Mouse (Mus musculus) neutrophil, adult 5-6 weeks (primary cell): ENCODE data around the gene Wdfy2. TPM values are rescaled to one million over a fixed set of nuclear protein-coding genes. Genes with fewer than 3 reads are reported as not detected.

Source experiments
- ATAC-seq: fragments of 151-379, 151-347 bp; 2 replicates; pipeline ENCODE4 v1.8.0; 2017; ENCODE audit warnings: mild to moderate bottlenecking, moderate TSS enrichment; ENCODE audit not compliant: insufficient number of reproducible peaks, poor library complexity, low FRiP score, severe bottlenecking; ENCODE audit errors: extremely low read depth
- total RNA-seq: library from RNA; stranded (forward); fragments of 200-1000 nt; gene quantifications from 2 replicates; pipeline ENCODE4 v1.2.3, GENCODE M21; 2017

Gene Wdfy2
- total RNA-seq, 1 experiment from 2014 or later = 48.5 TPM

DNA sequence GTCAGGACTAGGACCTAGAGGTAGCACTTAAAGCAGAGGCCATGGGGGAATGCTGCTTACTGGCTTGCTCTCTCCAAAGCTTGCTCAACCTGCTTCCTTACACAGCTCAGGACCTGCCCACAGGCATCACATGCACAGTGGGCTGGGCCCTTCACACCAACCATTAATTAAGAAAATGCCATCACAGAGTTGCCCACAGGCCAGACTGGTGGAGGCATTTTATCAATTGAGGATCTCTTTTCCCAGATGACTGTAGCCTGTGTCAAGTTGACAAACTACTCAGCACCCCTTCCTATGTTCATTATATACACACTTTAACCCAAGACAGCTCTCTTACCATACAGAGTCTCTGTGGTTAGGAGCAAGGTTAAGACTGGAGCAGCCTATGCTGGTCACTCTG is 4.2 kb downstream of the Wdfy2 start:
- no peak for ATAC-seq

DNA sequence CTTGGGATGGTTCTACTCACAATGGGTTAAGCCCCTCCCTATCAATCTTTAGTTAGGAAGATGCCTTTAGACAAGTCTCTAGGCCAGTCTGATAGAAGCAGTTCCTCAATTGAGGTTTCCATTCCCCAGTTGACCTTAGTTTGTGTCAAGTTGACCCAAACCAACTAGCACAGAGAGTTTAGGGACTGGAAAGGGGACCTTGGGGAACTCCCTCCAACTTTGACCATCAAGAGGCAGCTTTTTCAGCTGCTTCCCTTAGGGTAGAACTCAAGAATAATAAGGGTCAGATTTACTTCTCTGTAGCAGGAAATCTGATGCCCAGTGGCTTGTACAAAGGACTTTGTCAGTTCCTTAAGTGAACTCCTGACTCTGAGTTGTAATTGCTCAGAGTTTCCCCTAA is 5.0 kb downstream of the Wdfy2 start:
- no peak for ATAC-seq

DNA sequence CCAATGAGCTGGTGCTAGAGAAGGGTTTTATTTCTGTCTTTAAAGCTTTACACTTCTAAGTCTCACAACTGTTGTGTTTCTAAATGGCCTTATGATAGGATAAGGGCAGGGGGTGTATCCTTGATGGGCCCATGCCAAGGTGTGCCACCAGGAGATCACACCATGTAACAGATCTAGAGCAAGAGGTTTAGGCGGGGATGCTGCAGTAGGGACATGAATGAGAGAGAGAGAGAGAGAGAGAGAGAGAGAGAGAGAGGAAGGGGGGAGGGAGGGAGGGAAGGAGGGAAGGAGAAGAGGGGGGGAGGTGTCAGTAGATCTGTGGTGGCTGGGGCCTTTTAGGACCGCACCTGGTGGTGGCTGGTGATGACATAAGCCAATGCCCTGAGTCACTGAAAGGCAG is 5.5 kb downstream of the Wdfy2 start:
- ATAC-seq = no peak

DNA sequence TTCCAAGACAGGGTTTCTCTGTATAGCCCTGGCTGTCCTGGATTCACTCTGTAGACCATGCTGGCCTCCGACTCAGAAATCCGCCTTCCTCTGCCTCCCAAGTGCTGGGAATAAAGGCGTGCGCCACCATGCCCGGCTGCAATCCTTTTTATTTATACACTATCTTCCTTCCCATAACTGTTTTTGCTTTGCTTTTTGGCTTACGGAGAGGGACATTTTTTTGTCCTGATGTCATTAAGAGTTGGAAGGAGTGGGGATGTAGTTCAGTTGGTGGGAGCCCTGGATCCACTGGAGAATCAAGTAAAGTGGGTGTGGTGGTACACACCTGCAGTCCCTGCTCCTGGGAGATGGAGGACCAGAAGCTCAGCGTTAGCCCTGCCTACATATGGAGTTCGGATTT is 6.7 kb downstream of the Wdfy2 start:
- ATAC-seq = no peak

DNA sequence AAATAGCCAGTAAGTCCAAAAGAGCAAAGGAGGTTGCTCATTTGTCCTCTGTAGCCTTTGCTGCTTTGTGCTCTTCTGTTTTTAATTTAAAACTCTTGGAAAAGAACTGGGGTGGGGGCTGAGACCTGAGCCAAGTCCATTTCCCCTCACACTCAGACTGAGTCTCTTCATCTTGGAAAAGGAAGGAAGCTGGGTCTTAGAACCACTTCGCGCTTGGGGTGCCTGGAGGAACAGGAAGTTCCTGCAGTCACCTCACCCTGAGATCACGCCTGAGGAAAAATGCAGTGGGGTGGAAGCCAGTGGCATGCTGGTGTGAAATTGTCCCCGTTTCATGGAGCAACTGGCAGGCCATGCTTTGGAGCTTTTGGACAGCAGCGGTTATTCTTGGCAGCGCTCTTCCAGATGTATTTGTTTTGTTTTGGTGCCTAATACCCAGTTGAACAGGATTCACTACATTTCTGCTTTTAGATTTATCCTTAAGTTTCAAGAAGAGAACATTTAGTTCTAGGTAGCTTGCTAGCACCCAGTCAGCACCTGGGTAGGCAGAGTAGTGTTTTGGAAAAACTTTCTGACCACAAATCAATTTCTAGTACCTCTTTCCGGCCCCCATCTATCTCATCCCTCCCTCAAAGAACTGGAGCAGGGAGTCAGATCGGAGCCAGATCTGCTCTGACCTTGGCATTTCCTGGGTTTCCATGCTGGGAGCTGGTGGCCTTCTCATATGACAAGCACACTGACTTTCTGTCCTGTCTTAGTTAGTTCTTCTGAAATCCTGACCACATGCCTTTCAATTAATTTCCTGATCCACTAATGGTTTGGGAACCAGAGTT is 7.7 kb downstream of the Wdfy2 start:
- no peak for ATAC-seq

DNA sequence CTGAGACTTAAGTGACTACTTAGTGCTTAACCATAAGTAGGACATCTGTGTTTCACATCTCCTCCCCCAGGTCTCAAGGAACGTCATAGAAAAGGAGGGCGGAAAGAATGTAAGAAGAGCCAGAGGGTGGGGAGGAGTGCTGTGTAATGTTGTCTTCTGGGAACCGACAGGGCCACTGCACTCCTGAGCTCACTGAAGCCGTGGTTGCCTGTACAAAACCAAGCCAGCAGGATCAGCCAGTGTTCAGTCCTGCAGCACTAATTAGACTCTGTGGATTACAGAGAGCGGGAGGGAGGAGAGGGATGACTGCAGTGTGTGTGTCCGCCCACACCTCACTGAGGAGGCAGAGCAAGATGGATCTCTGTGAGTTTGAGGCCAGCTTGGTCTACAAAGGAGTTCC is 13.5 kb downstream of the Wdfy2 start:
- ATAC-seq = no peak

DNA sequence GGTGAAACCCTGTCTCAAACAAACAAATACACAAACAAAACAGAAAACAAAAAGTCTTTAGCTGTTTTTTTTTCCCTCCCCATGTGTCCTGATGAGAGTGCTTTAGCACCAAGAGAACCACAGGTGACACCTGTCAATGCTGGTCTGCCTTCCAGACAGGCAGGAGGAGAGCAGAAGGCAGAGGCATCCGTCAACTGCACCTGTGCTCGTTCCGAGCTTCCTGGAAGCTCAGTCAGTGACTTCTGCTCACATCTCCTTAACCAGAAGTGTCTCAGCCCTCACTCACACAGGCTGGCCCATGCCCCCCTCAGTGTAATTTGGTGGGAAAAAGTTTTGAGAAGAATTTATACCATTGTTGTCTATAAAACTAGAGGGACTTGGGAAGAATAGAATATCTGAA is 15.4 kb downstream of the Wdfy2 start:
- ATAC-seq = no peak

DNA sequence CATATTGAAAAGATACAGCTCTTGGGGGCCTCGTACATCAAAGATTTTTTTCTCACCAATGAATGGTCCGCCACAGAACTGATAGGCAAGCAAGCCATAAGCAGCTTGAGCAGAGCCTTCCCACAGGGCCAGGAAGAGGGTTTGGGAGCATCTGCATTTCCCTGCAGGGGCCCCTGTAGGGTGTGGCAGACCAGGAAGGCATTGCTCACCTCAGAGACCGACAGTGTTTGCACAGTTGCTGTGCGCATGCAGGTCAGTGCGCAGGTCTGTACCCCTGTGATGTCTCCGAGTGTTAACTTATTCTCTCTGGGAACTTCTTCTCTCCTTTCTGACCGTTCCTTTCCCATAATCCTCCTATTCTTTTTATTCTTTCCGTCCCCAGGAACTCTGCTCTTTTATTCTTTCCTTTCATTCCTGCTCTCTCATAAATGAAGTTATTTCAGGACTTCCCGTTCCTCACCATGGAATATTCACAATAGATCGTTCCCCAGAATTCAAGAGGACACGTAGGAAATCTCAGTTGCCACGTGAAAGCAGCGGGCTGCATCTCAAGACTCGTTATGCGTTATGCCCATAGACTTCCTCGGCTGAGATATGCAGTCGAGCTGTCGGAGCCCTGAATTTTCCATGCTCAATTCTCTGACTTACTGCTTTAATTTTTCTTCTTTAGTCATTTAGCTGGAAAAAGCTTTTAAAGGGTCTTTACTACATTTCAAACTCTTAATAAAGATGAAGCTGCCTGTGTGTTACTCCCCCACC is 17.8 kb downstream of the Wdfy2 start:
- no peak for ATAC-seq

DNA sequence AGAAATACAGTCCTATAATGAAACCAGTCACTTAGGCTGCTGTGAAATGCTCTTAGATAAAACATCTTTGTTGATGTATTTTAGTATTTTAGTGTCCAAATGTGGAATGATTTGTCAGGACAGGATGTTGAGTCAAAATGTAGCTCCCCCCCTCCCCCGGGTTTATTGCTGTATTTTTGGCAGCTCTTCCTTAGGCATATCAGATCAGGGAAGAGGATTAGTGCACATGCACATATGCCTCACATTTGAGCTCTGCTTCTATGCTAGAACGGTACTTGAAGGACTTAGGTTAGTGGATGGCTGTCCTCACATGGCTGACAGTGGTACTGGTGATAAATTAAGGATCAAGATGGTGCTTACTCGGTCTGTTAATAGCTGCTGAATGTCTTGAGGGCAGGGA is 18.4 kb downstream of the Wdfy2 start:
- ATAC-seq = no peak

DNA sequence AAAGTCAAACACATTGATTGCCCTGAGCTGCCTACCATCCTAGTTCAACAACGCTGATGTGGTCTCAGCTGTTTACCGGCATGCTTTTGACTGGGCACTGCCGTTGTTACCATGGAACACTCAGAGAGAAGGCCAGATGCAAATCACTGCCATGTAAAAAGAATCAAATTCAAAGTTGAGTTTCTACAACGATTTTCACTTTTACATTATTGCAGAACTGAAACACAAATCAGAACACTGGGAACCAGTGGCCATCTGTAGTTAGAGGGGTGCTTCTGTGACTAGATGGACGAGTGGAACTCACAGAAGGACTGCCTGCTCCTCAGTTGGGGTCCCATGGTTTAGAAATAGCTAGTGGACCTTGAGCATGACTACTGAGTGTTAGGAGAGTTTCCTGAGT is 19.0 kb downstream of the Wdfy2 start:
- no peak for ATAC-seq

DNA sequence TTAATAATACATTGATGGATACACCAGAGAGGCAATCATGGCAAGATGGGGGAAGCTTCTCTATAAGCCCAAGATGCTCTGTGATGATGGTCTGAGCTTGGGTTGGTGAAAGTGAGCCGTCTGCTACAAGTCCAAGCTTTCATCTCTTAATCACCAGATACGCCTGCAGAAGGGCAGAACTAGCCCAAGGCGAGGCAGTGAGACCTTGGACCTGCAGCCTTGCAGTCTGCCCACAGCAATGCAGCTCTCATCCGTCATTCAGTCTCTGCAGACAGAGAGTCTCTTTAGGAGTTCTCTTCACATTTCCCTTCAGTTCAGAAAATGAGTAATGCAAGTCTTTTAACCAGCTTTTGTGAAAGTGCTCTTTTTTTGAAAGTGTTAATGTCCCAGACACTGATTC is 20.4 kb downstream of the Wdfy2 start:
- no peak for ATAC-seq

DNA sequence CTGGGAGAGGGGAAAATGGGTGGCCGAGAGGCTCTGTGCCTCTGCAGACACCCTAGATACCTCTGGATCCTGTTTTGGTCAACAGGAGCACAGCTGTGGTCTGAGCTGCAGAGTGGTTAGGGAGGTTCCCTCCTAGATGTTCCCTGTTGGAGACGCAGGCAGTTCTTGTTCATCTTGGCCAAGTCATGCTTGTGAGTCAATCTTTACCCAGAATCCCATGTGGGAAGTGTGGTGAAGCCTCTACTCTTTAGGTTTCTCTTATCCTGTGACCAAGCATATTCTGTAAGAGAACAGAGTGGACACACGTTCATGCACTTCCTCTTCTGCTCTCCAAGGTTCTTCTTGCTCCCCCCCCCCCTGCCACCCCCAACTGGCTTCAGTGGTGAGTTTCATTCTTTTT is 20.8 kb downstream of the Wdfy2 start:
- peak; percentile 97 for ATAC-seq

DNA sequence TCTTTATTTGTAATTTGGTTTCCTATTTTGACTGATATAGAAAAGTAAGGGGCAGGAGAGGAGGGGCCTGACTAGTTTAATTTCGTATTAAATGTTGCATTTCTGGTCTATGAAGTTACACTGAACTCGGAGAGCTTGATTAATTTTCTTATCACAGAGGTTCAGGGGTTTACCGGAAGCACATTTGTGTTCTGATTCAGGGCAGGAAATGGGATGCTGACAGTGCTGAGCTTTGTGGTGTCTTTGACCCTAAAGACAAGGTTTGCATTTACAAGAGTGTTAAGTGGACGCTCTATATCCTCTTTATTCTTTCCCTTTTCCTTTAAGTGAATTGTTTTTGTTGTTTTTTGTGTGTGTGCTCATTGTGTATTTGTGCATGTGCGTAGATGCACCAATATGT is 25.1 kb downstream of the Wdfy2 start:
- ATAC-seq = no peak

DNA sequence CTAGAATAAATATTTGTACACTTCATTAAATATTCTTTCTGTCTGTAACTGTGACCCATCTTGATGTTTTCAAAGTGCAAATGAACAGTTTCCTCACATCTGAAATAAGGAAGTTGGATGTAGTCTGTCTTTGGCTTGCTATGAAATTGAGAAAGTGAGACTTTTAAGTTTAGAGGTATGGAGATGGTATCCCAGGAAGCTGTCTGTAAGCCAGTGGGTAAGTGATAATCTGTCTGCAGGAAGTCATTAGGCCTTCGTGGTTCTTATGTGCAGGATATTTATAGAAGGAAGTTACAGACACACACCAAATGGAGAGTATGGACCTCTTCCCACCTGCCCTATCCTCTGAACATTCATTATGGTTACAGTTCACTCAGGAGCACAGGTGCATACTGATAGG is 26.8 kb downstream of the Wdfy2 start:
- no peak for ATAC-seq

DNA sequence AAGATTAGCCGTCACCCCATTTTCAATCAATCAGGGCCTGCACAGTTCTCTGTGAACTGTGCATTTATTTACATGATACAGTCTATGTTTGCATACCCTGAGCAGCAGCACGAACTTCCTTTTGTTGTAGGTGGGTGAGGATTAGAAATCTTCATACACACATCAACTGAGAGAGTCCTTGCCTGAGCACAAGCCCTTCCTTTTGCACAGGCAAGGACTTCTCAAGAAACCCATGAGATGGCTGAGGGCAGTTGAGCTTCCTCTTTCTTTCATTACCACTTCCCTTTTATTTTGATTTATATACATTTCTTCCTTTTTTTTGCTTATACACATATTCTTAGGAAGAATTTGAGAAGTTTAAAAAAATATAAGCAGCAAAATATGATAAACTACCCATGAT is 27.9 kb downstream of the Wdfy2 start:
- ATAC-seq = peak; percentile 77; the same call in 1 of the 2 replicates

DNA sequence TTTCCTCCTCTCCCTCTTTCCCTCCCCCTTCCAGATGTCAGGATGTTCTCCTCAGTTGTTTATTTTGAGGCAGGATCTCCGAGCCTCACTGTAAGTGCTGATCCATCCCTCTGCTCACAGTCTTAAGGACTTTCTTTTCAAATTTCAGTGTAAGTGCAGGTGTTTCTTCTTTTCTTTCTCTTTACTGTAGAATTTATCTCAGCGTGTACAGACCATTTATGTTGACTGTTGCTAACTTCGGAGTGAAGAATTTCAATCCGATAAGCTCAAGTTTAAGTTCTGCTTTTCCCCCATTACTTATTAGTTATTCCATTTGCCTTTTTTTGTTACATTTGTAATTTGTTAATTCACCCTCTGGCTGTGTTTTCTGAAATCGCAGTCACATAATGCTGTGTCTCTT is 29.6 kb downstream of the Wdfy2 start:
- no peak for ATAC-seq

DNA sequence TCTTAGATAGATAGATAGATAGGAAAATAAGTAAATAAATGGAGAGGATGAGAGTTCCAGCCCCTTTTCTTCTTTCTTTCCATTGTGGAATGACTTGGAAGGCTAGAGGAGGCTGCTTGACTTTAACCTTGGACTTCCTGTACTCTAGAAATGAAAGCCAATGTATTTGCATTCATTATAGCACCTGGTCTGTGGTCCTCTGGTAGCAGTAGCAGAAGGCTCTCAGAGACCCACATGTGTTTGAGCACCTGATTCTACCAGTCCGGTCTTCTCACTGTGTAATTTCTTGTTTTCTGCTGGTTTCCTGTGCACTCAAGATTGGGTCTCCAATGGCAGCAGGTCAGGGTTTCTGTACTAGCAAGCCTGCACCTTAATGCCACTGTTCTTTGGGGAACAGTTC is 30.1 kb downstream of the Wdfy2 start:
- no peak for ATAC-seq

DNA sequence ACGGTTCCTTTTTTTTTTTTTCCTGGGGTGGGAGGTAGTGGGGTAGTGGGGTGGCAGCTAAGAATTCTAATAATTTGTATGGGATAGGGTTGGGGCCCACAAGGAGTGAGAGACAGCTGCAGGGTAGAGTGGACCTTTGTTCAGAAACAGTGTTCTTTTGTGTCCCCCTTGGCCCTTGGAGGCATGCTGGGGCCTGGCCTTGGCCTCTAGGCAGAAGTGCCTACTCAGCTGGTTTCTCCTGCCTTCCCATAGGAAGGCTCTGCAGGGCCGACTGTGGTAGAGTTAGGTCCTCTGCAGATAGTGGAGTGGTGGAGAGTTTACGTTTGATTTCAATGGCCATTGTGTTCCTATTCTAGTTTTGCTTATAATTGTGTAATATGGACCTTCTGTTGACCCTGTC is 30.8 kb downstream of the Wdfy2 start:
- ATAC-seq = no peak

DNA sequence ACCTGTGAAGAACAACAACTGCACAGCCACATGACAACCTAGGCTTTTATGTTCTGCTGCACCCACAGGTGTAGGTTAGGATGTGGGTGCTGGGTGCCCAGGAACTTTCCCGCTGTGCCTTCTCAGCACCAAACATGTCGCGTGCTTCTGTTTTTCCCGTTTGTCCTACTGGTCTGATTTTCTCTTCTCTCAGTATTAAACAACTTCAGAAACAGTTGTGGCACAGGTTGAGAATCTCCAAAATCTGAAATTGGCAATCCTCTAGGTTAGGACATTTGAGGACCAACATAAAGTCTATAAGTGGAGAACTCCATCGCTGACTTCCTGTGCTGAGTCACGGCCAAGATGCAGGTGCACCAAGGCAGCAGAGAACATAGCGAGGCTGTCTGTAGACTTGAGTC is 32.8 kb downstream of the Wdfy2 start:
- no peak; the same call in 1 of the 2 replicates for ATAC-seq

DNA sequence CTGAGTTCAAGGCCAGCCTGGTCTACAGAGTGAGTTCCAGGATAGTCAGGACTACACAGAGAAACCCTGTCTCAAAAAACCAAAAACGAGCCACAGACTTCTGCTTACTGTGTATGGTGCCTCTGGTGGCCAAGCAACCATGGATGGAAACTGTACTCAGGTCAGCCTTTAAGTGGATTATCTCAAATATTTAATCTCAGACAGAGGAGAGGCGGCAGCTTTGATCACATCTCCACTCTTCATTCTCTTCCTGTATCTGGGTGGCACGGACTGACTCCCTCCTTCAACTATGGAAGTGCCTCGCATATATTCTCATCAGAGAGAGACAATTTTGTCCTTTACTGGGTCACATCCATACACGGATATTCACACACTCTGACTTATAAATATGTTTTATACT is 34.0 kb downstream of the Wdfy2 start:
- no peak for ATAC-seq
